Mouse (Mus musculus) kidney, embryonic 14.5 days (tissue): ENCODE data around the gene H2-DMb2. TPM values are rescaled to one million over a fixed set of nuclear protein-coding genes. Genes with fewer than 3 reads are reported as not detected.

Source experiments
- ATAC-seq: fragments of 200-750 bp; cut with Nextera tagmentation; 2 replicates; pipeline ENCODE4 v1.8.0; 2017; ENCODE audit warnings: moderate number of reproducible peaks, mild to moderate bottlenecking, moderate TSS enrichment, moderate library complexity; ENCODE audit not compliant: low FRiP score, low TSS enrichment
- H3K27ac ChIP-seq: fragments of 300-500 bp; sonication (generic); 2 replicates; pipeline ENCODE4 v1.5.1; 2014; ENCODE audit warnings: low read depth, mild to moderate bottlenecking, low read length, moderate library complexity, mixed read lengths
- H3K27me3 ChIP-seq: fragments of 300-500 bp; sonication (generic); 2 replicates; pipeline ENCODE4 v1.6.1; 2014; ENCODE audit warnings: mild to moderate bottlenecking, low read length; ENCODE audit not compliant: control insufficient read depth, insufficient read depth
- H3K36me3 ChIP-seq: fragments of 300-500 bp; sonication (generic); 2 replicates; pipeline ENCODE4 v1.6.1; 2014; ENCODE audit warnings: low read length, mixed read lengths; ENCODE audit not compliant: control insufficient read depth, insufficient read depth
- H3K4me1 ChIP-seq: fragments of 300-500 bp; sonication (generic); 2 replicates; pipeline ENCODE4 v1.6.1; 2014; ENCODE audit warnings: low read length, mixed read lengths; ENCODE audit not compliant: control insufficient read depth, insufficient read depth
- H3K4me2 ChIP-seq: fragments of 300-500 bp; sonication (generic); replicated peaks from 2 replicates; pipeline ENCODE4 v1.6.1; 2014; ENCODE audit warnings: low read depth, mild to moderate bottlenecking, low read length
- H3K4me3 ChIP-seq: fragments of 300-500 bp; sonication (generic); 2 replicates; pipeline ENCODE4 v1.5.1; 2014; ENCODE audit warnings: mild to moderate bottlenecking, low read length
- H3K9ac ChIP-seq: fragments of 300-500 bp; sonication (generic); 2 replicates; pipeline ENCODE4 v1.6.1; 2014; ENCODE audit warnings: low read depth, mild to moderate bottlenecking, low read length, moderate library complexity
- H3K9me3 ChIP-seq: fragments of 300-500 bp; sonication (generic); 2 replicates; pipeline ENCODE4 v1.6.1; 2016; ENCODE audit warnings: low read length; ENCODE audit not compliant: control insufficient read depth
- WGBS: fragments of 180-500 bp; shearing (Covaris S2); extraction: QIAGEN DNeasy Blood & Tissue Kit; methylation state at CpG from one replicate; pipeline ENCODE4 v1.1.7; 2014; 5-methylcytosine and 5-hydroxymethylcytosine counted together
- polyA plus RNA-seq: library from polyadenylated mRNA; unstranded; fragments of >200 nt; fragmentation: Nextera tagmentation; extraction: Ambion mirVana; gene quantifications from 2 replicates; pipeline ENCODE4 v1.2.1, GENCODE M21; 2014

Gene H2-DMb2
- polyA plus RNA-seq, 1 experiment from 2014 or later: 21.9 TPM

DNA sequence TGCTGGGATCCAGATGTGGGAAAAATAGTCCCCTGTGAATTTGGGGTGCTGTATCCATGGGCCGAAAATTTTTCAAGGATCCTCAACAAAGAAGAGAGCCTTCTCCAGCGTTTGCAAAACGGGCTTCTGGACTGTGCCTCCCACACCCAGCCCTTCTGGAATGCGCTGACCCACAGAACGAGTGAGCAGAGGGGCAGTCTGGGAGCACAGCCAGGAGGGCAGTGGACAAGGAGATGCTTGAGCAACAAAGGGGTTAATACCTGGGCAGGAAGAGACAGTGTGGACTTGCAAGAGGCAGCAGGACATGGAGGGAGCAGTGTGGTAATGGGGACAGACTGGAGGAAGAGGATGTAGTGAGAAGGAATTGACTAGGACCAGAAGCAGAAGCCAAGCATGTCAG is 12.4 kb downstream of the H2-DMb2 start:
- ATAC-seq: no peak
- no peak overlapping the region for H3K4me2 ChIP-seq
- no peaks in the 10 kb centered on the region for H3K27me3 ChIP-seq
- 40% methylated on average over 5 of the region's 5 CpGs for WGBS
- H3K27ac ChIP-seq: no peak overlapping the region
- H3K4me3 ChIP-seq: no peak overlapping the region
- H3K9me3 ChIP-seq: no peaks in the 10 kb centered on the region
- H3K9ac ChIP-seq: no peak overlapping the region
- no peaks in the 10 kb centered on the region for H3K4me1 ChIP-seq
- no peaks in the 10 kb centered on the region for H3K36me3 ChIP-seq

DNA sequence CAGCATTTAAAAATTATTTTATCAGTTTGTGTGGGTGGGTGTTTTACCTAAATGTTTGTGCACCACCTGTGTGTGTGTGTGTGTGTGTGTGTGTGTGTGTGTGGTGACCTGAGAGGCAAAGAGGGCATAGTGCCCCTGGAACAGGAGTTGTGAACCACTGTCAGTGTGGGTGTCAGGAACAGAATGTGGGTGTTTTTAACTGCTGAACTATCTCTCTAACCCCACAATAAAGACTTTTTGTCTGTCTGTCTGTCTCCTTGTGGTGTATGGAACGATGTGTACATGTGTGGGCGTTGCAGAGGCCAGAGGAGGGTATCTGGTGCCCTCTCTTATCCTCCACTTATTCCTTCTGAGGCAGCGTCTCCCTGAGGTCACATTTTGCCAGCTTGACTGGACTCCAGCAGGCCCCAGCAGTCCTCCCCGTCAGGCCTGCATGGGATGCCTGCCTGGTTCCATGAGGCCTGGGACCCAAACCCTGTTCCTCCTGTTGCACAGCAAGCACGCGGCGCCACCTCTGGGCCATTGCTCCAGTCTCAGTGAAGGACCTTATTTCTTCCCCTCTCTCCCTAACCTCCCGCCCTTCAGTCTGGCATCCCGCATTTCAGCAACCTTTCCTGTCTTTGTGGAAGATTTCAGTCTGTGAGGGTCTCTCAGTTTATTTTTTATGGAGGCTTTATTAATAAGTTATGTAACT is 21.2 kb downstream of the H2-DMb2 start:
- Histone ChIP-seq H3K9me3 (no peaks in the 10 kb centered on the region), H3K27ac (no peak overlapping the region), H3K36me3 (no peaks in the 10 kb centered on the region), H3K9ac (no peak overlapping the region), H3K4me1 (no peaks in the 10 kb centered on the region), H3K4me2 (no peak overlapping the region), H3K4me3 (no peak overlapping the region), H3K27me3 (no peaks in the 10 kb centered on the region)
- WGBS: 31% methylated on average over 9 of the region's 9 CpGs
- ATAC-seq: peak; percentile 35; the same call in 1 of the 2 replicates

DNA sequence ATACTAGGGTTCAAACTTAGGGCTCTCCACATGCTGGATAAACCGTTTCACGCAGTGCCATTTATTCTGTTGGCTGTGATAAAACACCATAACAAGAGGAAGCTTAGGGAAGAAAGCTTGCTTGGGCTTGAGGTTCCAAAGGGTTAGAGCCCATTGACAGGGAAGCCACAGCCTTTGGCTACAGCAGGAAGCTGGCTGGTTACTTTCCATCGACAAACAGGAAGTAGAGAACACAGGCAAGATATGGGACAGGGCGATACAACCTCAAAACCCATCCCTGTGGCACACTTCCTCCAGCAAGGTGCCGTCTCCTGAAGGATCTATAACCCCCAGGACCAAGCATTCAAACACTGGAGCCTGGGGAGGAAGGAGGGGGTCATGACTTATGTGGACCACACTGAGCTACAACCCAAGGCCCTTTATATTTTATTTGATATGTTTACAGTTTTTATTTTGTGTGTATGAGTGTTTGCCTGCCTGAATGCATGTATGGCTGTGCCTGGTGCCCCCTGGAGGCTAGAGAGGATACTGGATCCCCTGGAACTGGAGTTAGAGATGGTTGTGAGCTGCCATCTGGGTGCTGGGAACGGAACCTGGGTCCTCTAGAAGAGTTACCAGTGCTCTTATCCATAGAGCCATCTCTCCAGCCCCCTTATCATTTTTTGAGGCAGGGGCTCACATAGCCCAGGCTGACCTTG is 22.1 kb downstream of the H2-DMb2 start:
- Histone ChIP-seq H3K9me3 (no peaks in the 10 kb centered on the region), H3K27ac (no peak overlapping the region), H3K4me3 (no peak overlapping the region), H3K36me3 (no peaks in the 10 kb centered on the region), H3K4me2 (no peak overlapping the region), H3K27me3 (no peaks in the 10 kb centered on the region), H3K9ac (no peak overlapping the region), H3K4me1 (no peaks in the 10 kb centered on the region)
- 88% methylated on average over 6 of the region's 6 CpGs for WGBS
- ATAC-seq: no peak

DNA sequence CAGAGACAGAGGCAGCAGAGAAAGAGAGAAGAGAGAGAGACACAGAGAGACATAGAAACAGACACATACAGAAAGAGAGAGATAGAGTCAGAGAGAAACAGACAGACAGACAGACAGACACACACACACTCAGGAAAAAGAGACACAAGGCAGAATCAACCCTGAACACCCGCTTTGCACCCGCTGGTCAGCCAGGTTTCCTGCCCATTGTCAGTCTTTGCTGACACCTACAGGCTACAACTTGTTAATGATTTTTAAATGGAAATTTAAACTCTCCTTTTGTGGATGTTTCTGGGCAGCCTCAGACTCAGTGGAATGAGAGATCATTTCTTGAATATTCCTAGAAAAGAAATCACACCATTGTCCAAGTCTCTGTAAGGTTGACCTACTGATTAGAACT is 26.2 kb downstream of the H2-DMb2 start:
- Histone ChIP-seq H3K27ac (no peak overlapping the region), H3K9ac (no peak overlapping the region), H3K4me3 (no peak overlapping the region), H3K36me3 (no peaks in the 10 kb centered on the region), H3K4me1 (no peaks in the 10 kb centered on the region), H3K4me2 (no peak overlapping the region), H3K27me3 (no peaks in the 10 kb centered on the region), H3K9me3 (peaks cover 5% of the 10 kb centered on the region)
- ATAC-seq: no peak
- 2% methylated on average over 2 of the region's 2 CpGs for WGBS

DNA sequence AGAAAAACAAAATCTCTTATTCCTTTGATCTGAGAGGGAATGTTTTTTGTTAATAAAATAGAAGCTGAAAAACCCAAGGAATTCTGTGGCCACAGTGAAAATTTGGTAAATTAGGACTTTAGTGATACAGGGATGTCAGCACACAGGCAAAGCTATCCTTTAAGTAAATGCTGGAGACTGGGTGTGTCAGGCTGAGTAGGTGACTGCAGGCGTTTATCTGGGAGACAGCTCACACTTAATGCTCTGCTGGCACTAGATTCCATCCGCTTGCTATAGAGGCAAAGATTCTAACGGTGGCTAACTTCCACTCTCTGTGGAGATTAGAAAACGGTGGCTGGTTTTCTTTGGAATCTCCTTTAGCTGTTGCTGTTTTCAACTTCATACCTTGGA is 27.4 kb downstream of the H2-DMb2 start:
- H3K9me3 ChIP-seq: peaks cover 5% of the 10 kb centered on the region
- WGBS: 19% methylated on average over 4 of the region's 4 CpGs
- no peak overlapping the region for H3K4me2 ChIP-seq
- no peak overlapping the region for H3K9ac ChIP-seq
- H3K36me3 ChIP-seq: no peaks in the 10 kb centered on the region
- peak; percentile 11; the same call in 1 of the 2 replicates for ATAC-seq
- H3K27ac ChIP-seq: no peak overlapping the region
- H3K27me3 ChIP-seq: no peaks in the 10 kb centered on the region
- no peaks in the 10 kb centered on the region for H3K4me1 ChIP-seq
- H3K4me3 ChIP-seq: no peak overlapping the region

DNA sequence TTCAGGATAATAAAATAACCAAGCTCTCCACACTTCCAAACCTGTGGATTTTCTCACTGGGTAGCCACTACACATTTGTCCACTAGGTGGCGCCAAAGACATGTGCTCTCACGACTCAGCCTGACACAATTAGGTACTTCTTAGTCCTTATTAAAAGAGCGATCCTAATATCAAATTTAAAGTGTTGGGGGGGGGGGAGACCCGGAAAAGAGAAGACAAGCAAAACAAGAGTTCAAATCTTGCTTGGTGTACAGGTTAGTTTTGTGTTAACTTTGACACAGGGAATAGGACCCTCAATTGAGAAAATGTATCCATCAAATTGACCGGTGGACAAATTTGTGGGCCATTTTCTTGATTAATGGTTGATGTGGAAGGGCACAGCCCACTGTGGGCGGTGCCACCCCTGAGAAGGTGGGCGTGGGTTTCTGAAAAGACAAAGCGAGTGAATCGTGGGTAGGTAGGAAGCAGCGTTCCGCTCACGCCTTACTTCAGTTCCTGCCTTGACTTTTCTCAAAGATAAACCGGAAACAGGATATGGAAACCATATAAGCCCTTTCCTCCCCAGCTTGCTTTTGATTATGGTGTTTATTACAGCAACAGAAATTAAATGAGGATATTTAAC is 27.9 kb downstream of the H2-DMb2 start:
- H3K4me3 ChIP-seq: no peak overlapping the region
- no peaks in the 10 kb centered on the region for H3K4me1 ChIP-seq
- no peaks in the 10 kb centered on the region for H3K27me3 ChIP-seq
- H3K4me2 ChIP-seq: no peak overlapping the region
- H3K9me3 ChIP-seq: peaks cover 5% of the 10 kb centered on the region
- H3K36me3 ChIP-seq: no peaks in the 10 kb centered on the region
- H3K9ac ChIP-seq: no peak overlapping the region
- 42% methylated on average over 13 of the region's 13 CpGs for WGBS
- no peak overlapping the region for H3K27ac ChIP-seq
- ATAC-seq: peak; percentile 53

DNA sequence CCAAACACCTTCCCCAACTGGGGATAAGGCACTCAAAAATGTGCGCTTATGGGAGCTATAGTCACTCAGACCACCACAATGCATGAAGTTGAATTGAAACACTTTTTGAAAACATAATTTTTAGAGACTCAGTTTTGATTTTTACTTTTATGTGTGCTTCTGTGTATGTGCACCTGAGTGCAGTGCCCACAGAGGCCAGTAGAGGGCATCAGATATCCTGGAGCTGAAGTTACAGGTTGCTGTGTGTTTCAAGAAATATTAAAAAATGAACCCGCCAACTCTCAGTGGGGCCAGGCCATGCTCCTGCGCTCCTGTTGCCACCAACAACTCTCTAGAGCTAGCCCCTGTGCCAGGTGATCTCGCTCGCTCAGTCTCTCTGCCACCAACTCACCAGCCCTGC is 29.4 kb downstream of the H2-DMb2 start:
- no peak; the same call in 1 of the 2 replicates for ATAC-seq
- H3K9ac ChIP-seq: no peak overlapping the region
- H3K36me3 ChIP-seq: no peaks in the 10 kb centered on the region
- no peaks in the 10 kb centered on the region for H3K27me3 ChIP-seq
- H3K27ac ChIP-seq: no peak overlapping the region
- no peak overlapping the region for H3K4me3 ChIP-seq
- 93% methylated on average over 5 of the region's 5 CpGs for WGBS
- H3K4me1 ChIP-seq: no peaks in the 10 kb centered on the region
- no peak overlapping the region for H3K4me2 ChIP-seq
- peaks cover 10% of the 10 kb centered on the region for H3K9me3 ChIP-seq

DNA sequence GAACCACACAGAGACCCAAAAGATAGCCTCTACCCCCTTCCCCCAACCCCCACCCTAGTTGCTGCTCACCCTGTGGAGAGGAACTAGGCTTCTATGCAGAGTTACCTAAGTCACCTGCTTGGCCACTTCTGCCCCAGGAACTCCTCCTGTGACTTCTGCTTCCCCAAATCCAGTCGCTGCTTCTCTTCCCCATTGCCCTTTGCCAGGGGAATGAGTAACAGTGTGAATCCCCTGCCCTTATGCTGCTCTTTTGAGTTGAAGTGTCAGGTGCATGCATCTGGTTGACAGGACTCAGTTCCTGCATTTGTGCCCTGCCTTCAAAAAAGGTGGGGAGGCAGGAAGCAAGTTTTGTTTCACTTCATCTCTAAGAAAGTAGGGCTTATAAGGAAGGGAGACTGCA is 31.0 kb downstream of the H2-DMb2 start:
- H3K4me3 ChIP-seq: no peak overlapping the region
- H3K9me3 ChIP-seq: peaks cover 11% of the 10 kb centered on the region
- no peak for ATAC-seq
- no peak overlapping the region for H3K9ac ChIP-seq
- no peaks in the 10 kb centered on the region for H3K27me3 ChIP-seq
- WGBS: 38% methylated on average over 1 of the region's 1 CpGs
- no peaks in the 10 kb centered on the region for H3K36me3 ChIP-seq
- H3K4me1 ChIP-seq: no peaks in the 10 kb centered on the region
- no peak overlapping the region for H3K4me2 ChIP-seq
- no peak overlapping the region for H3K27ac ChIP-seq

DNA sequence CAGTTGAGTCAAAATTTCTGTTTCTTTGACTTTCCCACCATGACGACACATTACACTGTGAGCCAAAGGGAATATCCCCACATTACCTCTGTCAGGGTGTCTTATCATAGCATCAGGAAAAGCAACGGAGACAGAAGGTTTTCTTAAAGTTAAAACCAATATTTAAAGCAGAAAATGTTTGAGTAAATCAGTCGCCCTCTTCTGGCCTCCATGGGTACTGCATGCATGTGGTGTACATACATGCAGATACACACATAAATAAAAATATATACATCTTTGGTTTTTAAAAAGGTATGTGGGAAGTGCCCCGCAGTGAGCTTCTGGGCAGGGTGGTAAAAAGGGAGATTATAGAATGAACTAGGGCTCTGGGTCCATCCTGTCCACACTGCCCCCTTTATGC is 34.1 kb downstream of the H2-DMb2 start:
- Histone ChIP-seq H3K27ac (no peak overlapping the region), H3K9me3 (peaks cover 11% of the 10 kb centered on the region), H3K36me3 (no peaks in the 10 kb centered on the region), H3K4me2 (no peak overlapping the region), H3K9ac (no peak overlapping the region), H3K4me3 (no peak overlapping the region), H3K4me1 (no peaks in the 10 kb centered on the region), H3K27me3 (no peaks in the 10 kb centered on the region)
- no peak for ATAC-seq
- WGBS: 70% methylated on average over 4 of the region's 4 CpGs
